Mouse (Mus musculus): ENCODE measurements around the gene Plp2. TPM values are rescaled to one million over a fixed set of nuclear protein-coding genes. Genes with fewer than 3 reads are reported as not detected.

Plp2 gene
- polyA plus RNA-seq, 1 experiment from 2014 or later = 188 TPM

GRCm38 (mm10) chrX:7662936-7663335, 8.3 kb downstream of the Plp2 start:
- WGBS = 72% methylated on average over 3 of the region's 3 CpGs
- Histone ChIP-seq H3K36me3 (ENCODE audit: insufficient read depth) (peaks cover 16% of the 10 kb centered on the region), H3K9me3 (ENCODE audit: low read depth, low read length) (no peaks in the 10 kb centered on the region), H3K9ac (no peak overlapping the region), H3K4me3 (ENCODE audit: low read depth, low read length) (no peak overlapping the region), H3K27me3 (ENCODE audit: insufficient read depth, low read length) (no peaks in the 10 kb centered on the region), H3K4me2 (no peak overlapping the region), H3K27ac (ENCODE audit: low read depth) (no peak overlapping the region), H3K4me1 (ENCODE audit: insufficient read depth) (no peaks in the 10 kb centered on the region; the same call in 1 of the 2 replicates)
- no peak for TF ChIP-seq CTCF (IDR thresholded peaks at IDR 0.05; ENCODE audit: low read depth)
- ATAC-seq (ENCODE audit: insufficient read depth) = no peak
- no peak for DNase-seq

GRCm38 (mm10) chrX:7661086-7661485, 10.1 kb downstream of the Plp2 start:
- DNase-seq (no peak), ATAC-seq (ENCODE audit: insufficient read depth) (no peak)
- H3K4me2 ChIP-seq = no peak overlapping the region
- H3K36me3 ChIP-seq (ENCODE audit: insufficient read depth) = peaks cover 2% of the 10 kb centered on the region; the same call in 1 of the 2 replicates
- no peaks in the 10 kb centered on the region for H3K27me3 ChIP-seq (ENCODE audit: insufficient read depth, low read length)
- WGBS = 80% methylated on average over 4 of the region's 4 CpGs
- H3K9me3 ChIP-seq (ENCODE audit: low read depth, low read length) = no peaks in the 10 kb centered on the region
- H3K9ac ChIP-seq = no peak overlapping the region
- TF ChIP-seq CTCF (IDR thresholded peaks at IDR 0.05; ENCODE audit: low read depth) = no peak
- H3K4me1 ChIP-seq (ENCODE audit: insufficient read depth) = no peaks in the 10 kb centered on the region; the same call in 1 of the 2 replicates
- H3K4me3 ChIP-seq (ENCODE audit: low read depth, low read length) = no peak overlapping the region
- no peak overlapping the region for H3K27ac ChIP-seq (ENCODE audit: low read depth)

GRCm38 (mm10) chrX:7658785-7659589, 12.2 kb downstream of the Plp2 start:
- peak overlapping the region; percentile 44 for H3K4me3 ChIP-seq (ENCODE audit: low read depth, low read length)
- no peak for DNase-seq
- H3K36me3 ChIP-seq (ENCODE audit: insufficient read depth) = no peaks in the 10 kb centered on the region

GRCm38 (mm10) chrX:7658031-7658784, 13.0 kb downstream of the Plp2 start:
- ATAC-seq (ENCODE audit: insufficient read depth) (peak; percentile 81), DNase-seq (peak; percentile 74)
- WGBS = 12% methylated on average over 15 of the region's 15 CpGs
- no peak for TF ChIP-seq CTCF (IDR thresholded peaks at IDR 0.05; ENCODE audit: low read depth)
- Histone ChIP-seq H3K27ac (ENCODE audit: low read depth) (peak overlapping the region; percentile 63; the same call in 1 of the 2 replicates), H3K4me2 (peak overlapping the region; percentile 60), H3K4me3 (ENCODE audit: low read depth, low read length) (peak overlapping the region; percentile 44), H3K4me1 (ENCODE audit: insufficient read depth) (no peaks in the 10 kb centered on the region; the same call in 1 of the 2 replicates), H3K36me3 (ENCODE audit: insufficient read depth) (no peaks in the 10 kb centered on the region), H3K9ac (peak overlapping the region; percentile 58), H3K9me3 (ENCODE audit: low read depth, low read length) (no peaks in the 10 kb centered on the region), H3K27me3 (ENCODE audit: insufficient read depth, low read length) (no peaks in the 10 kb centered on the region)

More at GRCm38 (mm10) chrX:7658785-7659589, 12.2 kb downstream of the Plp2 start:
- Histone ChIP-seq H3K9me3 (ENCODE audit: low read depth, low read length) (no peaks in the 10 kb centered on the region), H3K27me3 (ENCODE audit: insufficient read depth, low read length) (no peaks in the 10 kb centered on the region), H3K4me2 (peak overlapping the region; percentile 60), H3K4me1 (ENCODE audit: insufficient read depth) (no peaks in the 10 kb centered on the region; the same call in 1 of the 2 replicates), H3K27ac (ENCODE audit: low read depth) (peak overlapping the region; percentile 63; the same call in 1 of the 2 replicates), H3K9ac (no peak overlapping the region; the same call in 1 of the 2 replicates)
- no peak for TF ChIP-seq CTCF (IDR thresholded peaks at IDR 0.05; ENCODE audit: low read depth)
- 50% methylated on average over 11 of the region's 11 CpGs for WGBS
- ATAC-seq (ENCODE audit: insufficient read depth) = peak; percentile 26; the same call in 1 of the 2 replicates

GRCm38 (mm10) chrX:7657221-7657639, 14.0 kb downstream of the Plp2 start, which contains the start of gene Prickle3:
TSS of gene Prickle3 (plus strand) at chrX:7657260.
- Histone ChIP-seq H3K4me1 (ENCODE audit: insufficient read depth) (no peaks in the 10 kb centered on the region; the same call in 1 of the 2 replicates), H3K4me3 (ENCODE audit: low read depth, low read length) (peak within 1 kb of the TSS; percentile 44), H3K27me3 (ENCODE audit: insufficient read depth, low read length) (no peaks in the 10 kb centered on the region), H3K27ac (ENCODE audit: low read depth) (peak within 1 kb of the TSS; percentile 63; the same call in 1 of the 2 replicates), H3K9me3 (ENCODE audit: low read depth, low read length) (no peaks in the 10 kb centered on the region), H3K9ac (peak within 1 kb of the TSS; percentile 58), H3K36me3 (ENCODE audit: insufficient read depth) (no peaks in the 10 kb centered on the region), H3K4me2 (peak within 1 kb of the TSS; percentile 60)
- WGBS = 7% methylated on average over 26 of the region's 26 CpGs
- no peak for TF ChIP-seq CTCF (IDR thresholded peaks at IDR 0.05; ENCODE audit: low read depth)
- peak; percentile 73 for ATAC-seq (ENCODE audit: insufficient read depth)
- peak; percentile 66 for DNase-seq

- ATAC-seq (ENCODE audit: insufficient read depth) (peak; percentile 98), DNase-seq (peak; percentile 89)
- H3K9ac ChIP-seq = peak overlapping the region; percentile 67
- TF ChIP-seq CTCF (IDR thresholded peaks at IDR 0.05; ENCODE audit: low read depth) = no peak; the same call in 1 of the 2 replicates
- peak overlapping the region; percentile 65 for H3K4me2 ChIP-seq
- H3K27me3 ChIP-seq (ENCODE audit: insufficient read depth, low read length) = no peaks in the 10 kb centered on the region
- H3K4me3 ChIP-seq (ENCODE audit: low read depth, low read length) = peak overlapping the region; percentile 44
- 12% methylated on average over 25 of the region's 25 CpGs for WGBS
- H3K36me3 ChIP-seq (ENCODE audit: insufficient read depth) = no peaks in the 10 kb centered on the region
- H3K9me3 ChIP-seq (ENCODE audit: low read depth, low read length) = no peaks in the 10 kb centered on the region
- H3K27ac ChIP-seq (ENCODE audit: low read depth) = peak overlapping the region; percentile 65
- no peaks in the 10 kb centered on the region for H3K4me1 ChIP-seq (ENCODE audit: insufficient read depth)
Observed at GRCm38 (mm10) chrX:7648671-7649304, 22.4 kb downstream of the Plp2 start.
